Mouse (Mus musculus) bone marrow, adult 2 months (tissue): ENCODE measurements around the gene Bcl2l15.

ENCODE experiments used
- CTCF ChIP-seq: fragments of 200-500 bp; IDR thresholded peaks from 2 replicates; pipeline ENCODE4 v1.5.1; 2011; ENCODE audit warnings: low read length, control low read depth; ENCODE audit not compliant: control insufficient read depth, insufficient read depth
- POLR2A ChIP-seq: fragments of 200-500 bp; IDR thresholded peaks from 2 replicates; pipeline ENCODE4 v1.6.1; 2011; ENCODE audit warnings: low read depth, mild to moderate bottlenecking, control low read depth, low read length, borderline replicate concordance; ENCODE audit not compliant: control insufficient read depth

GRCm38 (mm10) chr3:103835272-103835950 lies 3.0 kb downstream of the Bcl2l15 start:
- TF ChIP-seq POLR2A (no peak), CTCF (no peak)
